Mouse (Mus musculus) cortical plate, adult 2 months (tissue): ENCODE results near the gene Lpp. TPM values are rescaled to one million over a fixed set of nuclear protein-coding genes. Genes with fewer than 3 reads are reported as not detected.

Experiments used
- H3K27ac ChIP-seq: fragments of 200-500 bp; 2 replicates; pipeline ENCODE4 v1.5.1; 2012; ENCODE audit warnings: low read length, control low read depth, inconsistent platforms; ENCODE audit not compliant: insufficient read depth
- H3K4me1 ChIP-seq: fragments of 200-500 bp; 2 replicates; pipeline ENCODE4 v1.6.1; 2011; ENCODE audit warnings: low read length; ENCODE audit not compliant: control insufficient read depth, insufficient read depth
- H3K4me3 ChIP-seq: fragments of 200-500 bp; 2 replicates; pipeline ENCODE4 v1.5.1; 2011; ENCODE audit warnings: mild to moderate bottlenecking, low read length, control low read depth; ENCODE audit not compliant: insufficient read depth
- CTCF ChIP-seq: fragments of 200-500 bp; IDR thresholded peaks from 2 replicates; pipeline ENCODE4 v1.5.1; 2011; ENCODE audit warnings: mild to moderate bottlenecking, control low read depth, low read length; ENCODE audit not compliant: insufficient read depth; ENCODE audit errors: extremely low read depth
- POLR2A ChIP-seq: fragments of 200-500 bp; IDR thresholded peaks from 2 replicates; pipeline ENCODE4 v1.6.1; 2011; ENCODE audit warnings: mild to moderate bottlenecking, low read length, control low read depth; ENCODE audit not compliant: insufficient read depth; ENCODE audit errors: extremely low read depth
- polyA plus RNA-seq: library from polyadenylated mRNA; depleted of rRNA; stranded (reverse); fragments of >200 nt; gene quantifications from 2 replicates; pipeline ENCODE4 v1.2.3, GENCODE M21; 2012

Lpp gene
- polyA plus RNA-seq, 1 experiment: 2.5 TPM

DNA sequence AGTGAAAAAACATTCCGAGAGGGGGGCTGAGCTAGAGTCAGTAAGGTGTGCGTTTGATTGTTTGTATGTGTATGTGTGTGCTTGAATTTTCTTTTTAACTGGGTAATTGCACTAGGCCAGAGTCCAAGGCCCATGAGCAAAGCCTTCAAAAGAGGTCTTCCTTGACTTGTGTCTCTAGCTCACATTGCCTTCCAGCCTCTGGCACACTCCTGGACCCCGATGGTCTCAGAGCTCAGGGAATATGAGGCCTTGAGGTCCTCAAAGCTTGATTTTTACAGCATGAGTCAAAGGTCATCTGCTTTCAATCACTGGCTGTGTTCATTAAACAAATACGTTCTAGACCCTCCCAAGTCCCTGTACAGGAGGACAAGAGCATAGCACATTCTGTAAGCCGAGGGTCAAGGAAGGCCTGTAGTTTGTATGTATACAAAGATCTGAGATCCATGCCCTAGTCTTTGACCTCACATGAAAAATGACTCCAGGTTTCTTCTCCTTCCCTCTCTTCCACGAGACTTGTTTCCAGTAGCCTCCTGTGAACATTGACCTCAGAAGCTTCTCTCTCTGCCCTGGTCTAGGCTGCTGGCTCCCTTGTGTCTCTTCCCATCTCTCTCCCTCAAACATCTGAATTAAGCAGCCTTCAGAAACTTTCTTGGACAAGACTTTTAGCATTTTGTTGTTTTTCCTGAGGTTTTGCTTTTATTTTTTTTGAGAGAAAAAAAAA, 508.0 kb downstream of the Lpp start:
- no peak overlapping the region for H3K27ac ChIP-seq
- H3K4me1 ChIP-seq: no peaks in the 10 kb centered on the region; the same call in 1 of the 2 replicates
- TF ChIP-seq CTCF (no peak), POLR2A (no peak)
- no peak overlapping the region for H3K4me3 ChIP-seq

DNA sequence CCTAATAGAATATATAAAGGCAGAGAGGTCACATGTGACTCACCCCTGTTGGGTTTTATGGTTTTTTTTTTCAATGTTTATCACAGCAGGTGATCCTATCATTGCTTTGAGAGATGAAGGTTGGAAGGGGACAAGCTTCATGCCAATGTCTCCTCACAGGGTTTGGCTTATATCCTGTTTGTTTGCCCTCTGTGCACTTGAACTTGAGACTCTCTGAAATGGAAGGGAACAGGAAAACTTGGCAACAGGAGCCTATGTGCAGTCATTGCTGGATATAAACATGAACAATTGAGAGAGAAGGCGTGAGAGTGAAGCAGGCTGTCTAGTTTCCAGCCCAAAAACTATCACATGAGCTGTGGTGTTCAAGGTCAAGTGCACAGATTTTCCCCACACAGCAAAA, 508.8 kb downstream of the Lpp start:
- H3K27ac ChIP-seq: no peak overlapping the region
- TF ChIP-seq POLR2A: no peak
- no peak for TF ChIP-seq CTCF

DNA sequence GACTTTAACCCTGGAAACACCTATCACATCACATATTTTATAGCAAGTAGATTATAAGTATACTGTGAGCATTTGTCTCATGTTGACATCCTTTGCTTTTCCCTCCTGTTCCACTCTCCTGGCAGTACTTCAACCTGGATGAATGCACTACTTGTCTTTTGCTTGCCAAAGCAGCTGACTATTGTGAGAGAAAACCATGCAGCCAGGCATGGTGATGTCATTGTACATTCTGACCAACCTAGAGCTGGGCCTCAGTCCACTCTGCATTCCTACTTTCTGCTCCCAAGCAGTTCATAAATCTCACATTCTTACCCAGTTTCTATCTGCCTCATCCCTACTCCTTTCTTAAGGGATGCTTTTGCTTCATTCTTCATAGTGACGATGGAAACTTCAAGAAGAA, 515.6 kb downstream of the Lpp start:
- Histone ChIP-seq H3K4me1 (peaks cover 3% of the 10 kb centered on the region; the same call in 1 of the 2 replicates), H3K27ac (no peak overlapping the region), H3K4me3 (no peak overlapping the region)
- TF ChIP-seq POLR2A (no peak), CTCF (no peak)

More for the DNA sequence above, 508.8 kb downstream of the Lpp start:
- no peak overlapping the region for H3K4me3 ChIP-seq
- no peaks in the 10 kb centered on the region; the same call in 1 of the 2 replicates for H3K4me1 ChIP-seq

DNA sequence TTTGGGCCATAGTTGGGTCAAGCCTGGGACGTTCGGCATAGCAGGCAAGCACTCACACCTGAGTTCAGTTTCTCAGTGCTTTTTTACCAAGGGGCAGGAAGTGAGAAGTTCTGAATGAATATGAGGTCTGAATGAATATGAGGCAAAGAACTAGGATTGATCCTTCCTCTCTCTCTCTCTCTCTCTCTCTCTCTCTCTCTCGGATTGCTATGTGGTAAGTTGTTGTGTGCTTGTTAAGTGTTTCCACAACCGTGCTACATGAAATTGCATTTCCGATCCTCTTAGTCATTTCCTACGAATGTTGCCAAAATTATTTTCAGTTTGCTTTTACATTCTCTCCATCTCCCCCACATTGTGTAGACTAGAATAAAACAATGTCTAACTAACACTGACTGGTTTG, 517.0 kb downstream of the Lpp start:
- Histone ChIP-seq H3K4me3 (no peak overlapping the region), H3K4me1 (peaks cover 3% of the 10 kb centered on the region; the same call in 1 of the 2 replicates), H3K27ac (no peak overlapping the region)
- TF ChIP-seq CTCF: no peak
- TF ChIP-seq POLR2A: no peak

DNA sequence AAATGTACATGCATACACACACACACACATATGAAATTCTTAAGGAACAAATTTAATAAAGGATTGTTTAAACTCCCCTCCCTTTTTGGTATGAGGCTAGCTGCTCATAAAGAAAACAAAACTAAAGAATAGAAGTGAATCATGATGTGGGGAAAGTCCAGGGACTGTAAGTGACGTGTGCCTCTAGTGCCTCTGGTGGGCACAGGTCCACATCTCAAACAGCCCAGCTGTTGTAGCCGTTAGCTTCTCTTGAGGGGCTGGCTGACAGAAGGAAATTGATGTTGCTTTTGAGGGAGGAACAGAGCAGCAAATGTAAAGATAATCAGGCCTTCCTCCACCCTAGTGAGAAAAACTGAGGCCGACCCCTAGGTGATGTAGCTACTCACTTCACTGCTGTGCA, 517.5 kb downstream of the Lpp start:
- TF ChIP-seq CTCF (no peak), POLR2A (no peak)
- no peak overlapping the region for H3K27ac ChIP-seq
- H3K4me1 ChIP-seq: peaks cover 3% of the 10 kb centered on the region; the same call in 1 of the 2 replicates
- no peak overlapping the region for H3K4me3 ChIP-seq

GRCm38 (mm10) chr16:24912381-24912780, 519.1 kb downstream of the Lpp start:
- H3K27ac ChIP-seq: no peak overlapping the region
- H3K4me1 ChIP-seq: peaks cover 3% of the 10 kb centered on the region; the same call in 1 of the 2 replicates
- no peak overlapping the region for H3K4me3 ChIP-seq
- TF ChIP-seq POLR2A: no peak
- no peak for TF ChIP-seq CTCF

DNA sequence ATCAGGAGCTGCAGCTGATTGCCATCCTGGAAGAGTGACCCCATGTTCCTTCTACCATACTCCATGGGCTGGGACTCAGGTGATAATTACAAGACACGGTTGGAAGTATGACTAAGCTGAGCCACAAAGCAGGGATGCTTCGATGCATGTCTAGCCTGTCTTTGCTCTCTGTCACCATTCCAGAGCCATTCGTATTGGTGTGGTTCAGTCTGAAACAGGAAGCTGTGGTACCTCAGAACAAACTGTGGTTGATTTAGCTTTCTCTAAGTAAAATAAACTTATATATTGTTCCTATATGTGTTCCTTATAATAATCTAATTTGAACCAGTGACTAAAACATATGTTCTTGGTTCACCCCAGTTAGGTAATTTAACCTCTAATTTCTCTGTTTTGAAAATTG, 519.7 kb downstream of the Lpp start:
- TF ChIP-seq CTCF: no peak
- no peak for TF ChIP-seq POLR2A
- no peak overlapping the region for H3K4me3 ChIP-seq
- H3K27ac ChIP-seq: no peak overlapping the region
- H3K4me1 ChIP-seq: peaks cover 3% of the 10 kb centered on the region; the same call in 1 of the 2 replicates

DNA sequence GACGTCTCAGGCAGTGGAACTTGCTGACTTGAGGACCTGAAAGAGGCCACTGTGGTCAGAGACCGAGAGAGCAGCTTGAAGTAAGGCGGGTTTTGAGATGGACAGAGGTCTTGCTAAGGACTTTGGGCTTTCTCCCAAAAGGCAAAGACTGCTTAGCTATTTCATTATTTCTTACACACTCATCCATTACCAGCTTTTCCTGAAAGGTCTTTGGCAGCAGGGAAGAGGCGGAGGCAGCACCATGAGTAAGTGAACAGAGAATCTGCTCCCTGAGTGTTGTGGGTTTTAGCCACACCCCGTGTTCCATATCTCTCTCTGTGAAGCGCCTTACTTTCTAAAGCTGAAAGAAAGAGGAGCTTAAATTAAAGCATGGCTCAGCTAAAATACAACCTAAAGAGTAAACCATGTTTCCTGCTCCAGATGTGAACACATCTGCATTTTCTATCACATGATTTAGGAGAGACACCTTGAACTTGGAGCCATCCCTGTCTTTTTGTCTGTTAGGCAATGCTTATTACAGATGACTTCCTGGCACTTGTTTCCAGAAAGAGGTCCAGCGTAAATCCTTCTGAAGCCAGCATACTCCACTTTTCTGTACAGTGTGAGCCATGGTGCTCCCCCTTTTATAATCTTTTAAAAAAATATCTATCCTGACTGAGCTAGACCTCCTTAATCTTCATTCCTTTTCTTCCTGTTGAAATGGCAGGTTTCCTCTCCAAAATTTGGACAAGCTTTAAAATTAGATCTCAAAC, 520.5 kb downstream of the Lpp start:
- H3K27ac ChIP-seq: no peak overlapping the region
- H3K4me1 ChIP-seq: peaks cover 3% of the 10 kb centered on the region; the same call in 1 of the 2 replicates
- no peak overlapping the region for H3K4me3 ChIP-seq
- TF ChIP-seq CTCF (no peak), POLR2A (no peak)

- Histone ChIP-seq H3K4me3 (no peak overlapping the region), H3K27ac (no peak overlapping the region), H3K4me1 (peaks cover 3% of the 10 kb centered on the region; the same call in 1 of the 2 replicates)
- TF ChIP-seq CTCF (no peak), POLR2A (no peak)
Measured at GRCm38 (mm10) chr16:24914393-24914751, 521.1 kb downstream of the Lpp start.
